22 mouse cellular contexts compared by ENCODE assay signal in the genomic region with DNA sequence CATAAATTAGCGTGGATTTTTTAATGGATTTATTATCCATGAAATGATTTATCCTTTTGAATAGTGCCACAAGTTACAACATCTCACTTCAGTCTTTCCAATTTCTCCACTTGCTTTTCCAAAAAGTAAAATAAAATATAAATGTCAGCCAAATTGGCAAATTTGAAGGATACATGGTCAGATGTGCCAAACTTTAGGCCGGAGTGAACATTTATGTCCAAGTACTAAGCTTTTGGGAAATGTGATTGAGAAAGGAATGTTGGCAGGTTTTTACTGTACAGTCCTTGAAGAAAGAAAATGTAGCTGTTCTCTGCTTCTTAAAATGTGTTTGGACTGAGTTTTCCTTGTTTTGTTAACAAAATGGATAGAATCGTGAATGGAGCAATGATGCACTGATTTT.
DNase-seq lines count a peak whose midpoint lies in the region; ATAC-seq and TF ChIP-seq lines count a peak whose summit lies in the region.
"Had no signal": no experiment of that assay in that cellular context is flagged by ENCODE, and none has a peak within 500 bp of the region (broad histone marks: within the 10 kb centered on the region; RNA-seq: fewer than 3 reads in every experiment).

No protein-coding gene starts in this region.

- no peak overlapping the region for H3K9ac ChIP-seq in heart, adult 2 months (ENCODE audit: low read depth, low read length)
- H3K9ac ChIP-seq in embryonic facial prominence, embryonic 14.5 days (ENCODE audit: low read depth, low read length), result no peak overlapping the region
- no peak overlapping the region for H3K9ac ChIP-seq in limb, embryonic 15.5 days
- H3K9ac ChIP-seq: forebrain, embryonic 12.5 days; hindbrain, embryonic 13.5 days; kidney, embryonic 15.5 days; liver, embryonic 15.5 days; midbrain, embryonic 12.5 days had no signal

- no peak for TF ChIP-seq EP300 in heart, adult 2 months (IDR thresholded peaks at IDR 0.05; ENCODE audit: insufficient read depth, low read depth, low read length)

- no peak for TF ChIP-seq CTCF in heart, adult 2 months (IDR thresholded peaks at IDR 0.05)

- H3K4me2 ChIP-seq in embryonic facial prominence, embryonic 14.5 days (ENCODE audit: low read depth, low read length), result no peak overlapping the region
- H3K4me2 ChIP-seq in limb, embryonic 15.5 days, result no peak overlapping the region
- H3K4me2 ChIP-seq: forebrain, embryonic 12.5 days; heart, embryonic 11.5 days; hindbrain, embryonic 13.5 days; kidney, embryonic 15.5 days; liver, embryonic 15.5 days; midbrain, embryonic 12.5 days had no signal

- intact Hi-C loops in heart, adult 2 months (cut with DNase I), result loop anchor here (5.0 kb wide), 1 partner anchor 35 kb away; no protein-coding TSS in a partner anchor

- TF ChIP-seq POLR2A in heart, adult 2 months (IDR thresholded peaks at IDR 0.05; ENCODE audit: insufficient read depth, low read depth, low read length), result no peak

- no peaks in the 10 kb centered on the region for H3K79me2 ChIP-seq in heart, adult 2 months (replicated peaks; ENCODE audit: control insufficient read depth, insufficient read depth, low read length)

- H3K4me3 ChIP-seq in heart, adult 2 months, result no peak overlapping the region
- H3K4me3 ChIP-seq in embryonic facial prominence, embryonic 14.5 days (ENCODE audit: low read depth, low read length), result no peak overlapping the region
- H3K4me3 ChIP-seq in limb, embryonic 15.5 days, result no peak overlapping the region
- H3K4me3 ChIP-seq: forebrain, embryonic 12.5 days; hindbrain, embryonic 13.5 days; kidney, embryonic 15.5 days; liver, embryonic 15.5 days; midbrain, embryonic 12.5 days had no signal

- peak; percentile 58 for DNase-seq in heart, adult 8-10 months (ENCODE audit: low spot score)
- DNase-seq in heart, adult 2 months, result no peak
- peak; percentile 18 for DNase-seq in lung, postnatal 25 days (ENCODE audit: low spot score)
- no peak for DNase-seq in lung, postnatal 4 days
- peak; percentile 51 for DNase-seq in embryonic facial prominence, embryonic 14.5 days (ENCODE audit: low spot score)
- no peak for DNase-seq in neural tube, embryonic 10.5 days (ENCODE audit: extremely low spot score, low spot score)
- DNase-seq: adrenal gland, postnatal 10 days; cerebellum, adult 2 months; cerebellum, postnatal 25 days; heart, postnatal 14 days; kidney, adult 11 months; kidney, postnatal 36 days; liver had no signal

- no peaks in the 10 kb centered on the region for H3K36me3 ChIP-seq in heart, adult 2 months (ENCODE audit: control insufficient read depth, insufficient read depth, low read length)
- H3K36me3 ChIP-seq in embryonic facial prominence, embryonic 14.5 days (ENCODE audit: control insufficient read depth, insufficient read depth, low read length), result no peaks in the 10 kb centered on the region
- no peaks in the 10 kb centered on the region for H3K36me3 ChIP-seq in limb, embryonic 15.5 days
- H3K36me3 ChIP-seq: forebrain, embryonic 12.5 days; hindbrain, embryonic 13.5 days; kidney, embryonic 15.5 days; liver, embryonic 15.5 days; midbrain, embryonic 12.5 days had no signal

- no peaks in the 10 kb centered on the region; the same call in 1 of the 2 replicates for H3K4me1 ChIP-seq in heart, adult 2 months (ENCODE audit: control insufficient read depth, insufficient read depth, low read length)
- peaks cover 34% of the 10 kb centered on the region for H3K4me1 ChIP-seq in embryonic facial prominence, embryonic 14.5 days (ENCODE audit: control insufficient read depth, insufficient read depth, low read length)
- H3K4me1 ChIP-seq in limb, embryonic 15.5 days, result peaks cover 21% of the 10 kb centered on the region
- H3K4me1 ChIP-seq: liver, embryonic 15.5 days; midbrain, embryonic 12.5 days had no signal

- no peak overlapping the region for H3K27ac ChIP-seq in heart, adult 2 months
- peak overlapping the region; percentile 21; the same call in 1 of the 2 replicates for H3K27ac ChIP-seq in embryonic facial prominence, embryonic 14.5 days (replicated peaks; ENCODE audit: low read depth, low read length)
- H3K27ac ChIP-seq in limb, embryonic 15.5 days, result peak overlapping the region; percentile 71
- H3K27ac ChIP-seq: forebrain, embryonic 12.5 days; hindbrain, embryonic 13.5 days; kidney, embryonic 15.5 days; liver, embryonic 15.5 days; midbrain, embryonic 12.5 days; stomach, postnatal 0 days had no signal

- no peak for ATAC-seq in embryonic facial prominence, embryonic 14.5 days (ENCODE audit: low read depth)
- no peak for ATAC-seq in limb, embryonic 15.5 days (ENCODE audit: insufficient number of reproducible peaks, low FRiP score, low TSS enrichment, low read depth)
- ATAC-seq: activated CD4-positive, CD25-positive, alpha-beta regulatory T cell, adult 4 months had no signal

- no peaks in the 10 kb centered on the region for H3K9me3 ChIP-seq in embryonic facial prominence, embryonic 14.5 days (ENCODE audit: control insufficient read depth, low read length)
- no peaks in the 10 kb centered on the region for H3K9me3 ChIP-seq in limb, embryonic 15.5 days
- H3K9me3 ChIP-seq: forebrain, embryonic 12.5 days; hindbrain, embryonic 13.5 days; kidney, embryonic 15.5 days; liver, embryonic 15.5 days; midbrain, embryonic 12.5 days had no signal

- no peaks in the 10 kb centered on the region for H3K27me3 ChIP-seq in heart, adult 2 months (ENCODE audit: control insufficient read depth, insufficient read depth, low read length)
- H3K27me3 ChIP-seq in embryonic facial prominence, embryonic 14.5 days (replicated peaks; ENCODE audit: control insufficient read depth, insufficient read depth, low read length), result no peaks in the 10 kb centered on the region
- no peaks in the 10 kb centered on the region for H3K27me3 ChIP-seq in limb, embryonic 15.5 days
- H3K27me3 ChIP-seq: forebrain, embryonic 12.5 days; hindbrain, embryonic 13.5 days; kidney, embryonic 15.5 days; liver, embryonic 15.5 days; midbrain, embryonic 12.5 days had no signal

- WGBS in heart, adult 2 months, result 73% methylated on average over 3 of the region's 3 CpGs
- WGBS in embryonic facial prominence, embryonic 14.5 days, result 69% methylated on average over 3 of the region's 3 CpGs
- WGBS in limb, embryonic 15.5 days, result 52% methylated on average over 3 of the region's 3 CpGs

Comparison
In these comparisons a context has a peak if more than half of its experiments do, and no peak if none do; other contexts are left out.
1. DNase-seq: peak in heart, adult 8-10 months (single experiment), lung, postnatal 25 days (single experiment) and embryonic facial prominence, embryonic 14.5 days (single experiment); none in heart, adult 2 months (0 of 2), lung, postnatal 4 days (0 of 2) and neural tube, embryonic 10.5 days (single experiment).